In genomic region chr14:87689866-87690265, GRCm38 (mm10) we compare ENCODE assay signal across 35 mouse cellular contexts.
"Had no signal": no experiment of that assay in that cellular context is flagged by ENCODE, and none has a peak within 500 bp of the region (broad histone marks: within the 10 kb centered on the region; RNA-seq: fewer than 3 reads in every experiment).

No protein-coding gene starts in this region.

- ATAC-seq: hindbrain, embryonic 16.5 days; hindbrain, postnatal 0 days; inflammation-experienced regulatory T-cells, adult 6 months; intestine, embryonic 15.5 days; intestine, embryonic 16.5 days; intestine, postnatal 0 days had no signal

- H3K4me2 ChIP-seq: heart, embryonic 11.5 days; heart, embryonic 12.5 days; heart, embryonic 13.5 days; heart, embryonic 15.5 days; hindbrain, embryonic 12.5 days; hindbrain, embryonic 13.5 days; hindbrain, embryonic 14.5 days; hindbrain, embryonic 15.5 days; intestine, embryonic 15.5 days; kidney, embryonic 15.5 days had no signal

- DNase-seq: heart, postnatal 10 days; heart, postnatal 14 days; heart, postnatal 36 days; heart, postnatal 4 days; kidney, adult 11 months; kidney, adult 18-20 months; kidney, adult 2 months; kidney, adult 8-10 months; kidney, adult 9 months; kidney, postnatal 10 days; kidney, postnatal 14 days; kidney, postnatal 25 days; kidney, postnatal 36 days; kidney, postnatal 4 days; layer of hippocampus, adult 9-11 months; layer of hippocampus, postnatal 36 days had no signal

- H3K27ac ChIP-seq: heart, embryonic 10.5 days; heart, embryonic 13.5 days; heart, embryonic 15.5 days; hindbrain, embryonic 10.5 days; hindbrain, embryonic 12.5 days; hindbrain, embryonic 13.5 days; hindbrain, embryonic 14.5 days; hindbrain, embryonic 15.5 days; hindbrain, postnatal 0 days; intestine, embryonic 15.5 days; kidney, embryonic 15.5 days; kidney, postnatal 0 days; layer of hippocampus, adult 2 months had no signal

- H3K36me3 ChIP-seq: heart, embryonic 10.5 days; heart, embryonic 12.5 days; heart, embryonic 13.5 days; heart, embryonic 15.5 days; hindbrain, embryonic 10.5 days; hindbrain, embryonic 12.5 days; hindbrain, embryonic 13.5 days; hindbrain, embryonic 15.5 days; intestine, embryonic 15.5 days; kidney, embryonic 15.5 days had no signal

- H3K9ac ChIP-seq: heart, embryonic 12.5 days; heart, embryonic 13.5 days; heart, embryonic 15.5 days; hindbrain, embryonic 12.5 days; hindbrain, embryonic 13.5 days; hindbrain, embryonic 14.5 days; hindbrain, embryonic 15.5 days; intestine, embryonic 15.5 days; kidney, embryonic 15.5 days had no signal

- H3K9me3 ChIP-seq: heart, embryonic 10.5 days; heart, embryonic 12.5 days; heart, embryonic 13.5 days; heart, embryonic 15.5 days; hindbrain, embryonic 10.5 days; hindbrain, embryonic 12.5 days; hindbrain, embryonic 13.5 days; hindbrain, embryonic 15.5 days; intestine, embryonic 15.5 days; kidney, embryonic 15.5 days had no signal

- H3K27me3 ChIP-seq: heart, embryonic 12.5 days; heart, embryonic 13.5 days; heart, embryonic 15.5 days; hindbrain, embryonic 12.5 days; hindbrain, embryonic 13.5 days; hindbrain, embryonic 15.5 days; intestine, embryonic 15.5 days; kidney, embryonic 15.5 days had no signal

- H3K4me1 ChIP-seq: heart, embryonic 10.5 days; heart, embryonic 12.5 days; heart, embryonic 13.5 days; heart, embryonic 15.5 days; hindbrain, embryonic 10.5 days; hindbrain, embryonic 12.5 days; hindbrain, embryonic 13.5 days; hindbrain, embryonic 15.5 days; intestine, embryonic 15.5 days; kidney, embryonic 15.5 days had no signal

- H3K4me3 ChIP-seq: heart, embryonic 10.5 days; heart, embryonic 12.5 days; heart, embryonic 13.5 days; heart, embryonic 15.5 days; hindbrain, embryonic 10.5 days; hindbrain, embryonic 12.5 days; hindbrain, embryonic 13.5 days; hindbrain, embryonic 15.5 days; intestine, embryonic 15.5 days; kidney, embryonic 15.5 days; layer of hippocampus, adult 2 months had no signal
